In genomic region chr4:86712751-86713195, GRCm38 (mm10) we compare ENCODE assay signal across 8 mouse cellular contexts. TPM values are rescaled to one million over a fixed set of nuclear protein-coding genes. Genes with fewer than 3 reads are reported as not detected.
DNase-seq lines count a peak whose midpoint lies in the region; ATAC-seq lines count a peak whose summit lies in the region.

No protein-coding gene starts in this region.

- no peak overlapping the region for H3K4me3 ChIP-seq in intestine, embryonic 16.5 days (ENCODE audit: low read length)
- no peak overlapping the region for H3K4me3 ChIP-seq in forebrain, embryonic 13.5 days
- no peak overlapping the region for H3K4me3 ChIP-seq in forebrain, embryonic 11.5 days (ENCODE audit: low read depth, low read length)

- 65% methylated on average over 12 of the region's 12 CpGs for WGBS in intestine, embryonic 16.5 days
- WGBS in forebrain, embryonic 13.5 days: 85% methylated on average over 12 of the region's 12 CpGs
- 85% methylated on average over 12 of the region's 12 CpGs for WGBS in forebrain, embryonic 11.5 days

- DNase-seq in urinary bladder, adult 18-20 months (ENCODE audit: low spot score in 2 of 2): peak; percentile 57 to 60
- no peak for DNase-seq in urinary bladder, postnatal 4 days (ENCODE audit: low spot score in 2 of 2)
- DNase-seq in fibroblast of lung, adult 2 months (ENCODE audit: low read depth): peak; percentile 84
- no peak for DNase-seq in kidney, adult 9 months
- no peak for DNase-seq in forebrain, embryonic 11.5 days (ENCODE audit: low spot score)

- H3K36me3 ChIP-seq in intestine, embryonic 16.5 days (ENCODE audit: control insufficient read depth, insufficient read depth, low read length): no peaks in the 10 kb centered on the region
- no peaks in the 10 kb centered on the region for H3K36me3 ChIP-seq in forebrain, embryonic 13.5 days (ENCODE audit: poor library complexity, severe bottlenecking)
- no peaks in the 10 kb centered on the region for H3K36me3 ChIP-seq in forebrain, embryonic 11.5 days (ENCODE audit: control insufficient read depth, insufficient read depth, low read length)

- peak; percentile 77; the same call in 1 of the 2 replicates for ATAC-seq in intestine, embryonic 16.5 days
- ATAC-seq in megakaryocyte progenitor cell, adult 5-6 weeks (replicated peaks; ENCODE audit: poor library complexity): peak; percentile 58
- ATAC-seq in forebrain, embryonic 13.5 days: no peak
- ATAC-seq in forebrain, embryonic 11.5 days (replicated peaks; ENCODE audit: low FRiP score): no peak

- peaks cover 12% of the 10 kb centered on the region; the same call in 1 of the 2 replicates for H3K4me1 ChIP-seq in intestine, embryonic 16.5 days (ENCODE audit: control insufficient read depth, insufficient read depth, low read length)
- H3K4me1 ChIP-seq in forebrain, embryonic 13.5 days: no peaks in the 10 kb centered on the region
- H3K4me1 ChIP-seq in forebrain, embryonic 11.5 days (replicated peaks; ENCODE audit: control insufficient read depth, insufficient read depth, low read length): no peaks in the 10 kb centered on the region

- H3K27ac ChIP-seq in intestine, embryonic 16.5 days (ENCODE audit: low read length): peak overlapping the region; percentile 28; the same call in 1 of the 2 replicates
- H3K27ac ChIP-seq in forebrain, embryonic 13.5 days: no peak overlapping the region
- no peak overlapping the region for H3K27ac ChIP-seq in forebrain, embryonic 11.5 days (ENCODE audit: low read depth, low read length)

- H3K4me2 ChIP-seq in intestine, embryonic 16.5 days (ENCODE audit: low read depth, low read length): no peak overlapping the region
- no peak overlapping the region for H3K4me2 ChIP-seq in forebrain, embryonic 13.5 days
- no peak overlapping the region for H3K4me2 ChIP-seq in forebrain, embryonic 11.5 days (ENCODE audit: low read depth, low read length, severe bottlenecking)

- no peaks in the 10 kb centered on the region for H3K9me3 ChIP-seq in intestine, embryonic 16.5 days (ENCODE audit: control insufficient read depth, low read length)
- H3K9me3 ChIP-seq in forebrain, embryonic 13.5 days (replicated peaks): no peaks in the 10 kb centered on the region
- H3K9me3 ChIP-seq in forebrain, embryonic 11.5 days (ENCODE audit: control insufficient read depth, low read length): no peaks in the 10 kb centered on the region

- H3K27me3 ChIP-seq in intestine, embryonic 16.5 days (replicated peaks; ENCODE audit: control insufficient read depth, insufficient read depth, low read length): no peaks in the 10 kb centered on the region
- H3K27me3 ChIP-seq in forebrain, embryonic 13.5 days: no peaks in the 10 kb centered on the region
- no peaks in the 10 kb centered on the region for H3K27me3 ChIP-seq in forebrain, embryonic 11.5 days (ENCODE audit: control insufficient read depth, insufficient read depth, low read length)

- H3K9ac ChIP-seq in intestine, embryonic 16.5 days (ENCODE audit: low read depth, low read length): no peak overlapping the region
- H3K9ac ChIP-seq in forebrain, embryonic 13.5 days: no peak overlapping the region
- no peak overlapping the region for H3K9ac ChIP-seq in forebrain, embryonic 11.5 days (ENCODE audit: low read length)

RNA-seq across cellular contexts. Expression of gene Dennd4c, which starts 35.6 kb away (rescaled TPM):
- polyA plus RNA-seq in intestine, embryonic 16.5 days (2015; fragmentation: Nextera tagmentation; extraction: Ambion mirVana): 2.9 and 3.5 TPM in 2 replicates
- 34.7 and 39.4 TPM in 2 replicates for total RNA-seq in megakaryocyte progenitor cell, adult 5-6 weeks (2015)
- total RNA-seq in megakaryocyte progenitor cell, adult 5-6 weeks (2017): 18.9 and 28.7 TPM in 2 replicates
- 4.1 and 5.4 TPM in 2 replicates for polyA plus RNA-seq in forebrain, embryonic 13.5 days (2015; fragmentation: Nextera tagmentation; extraction: Ambion mirVana)
- polyA plus RNA-seq in forebrain, embryonic 11.5 days (2014; fragmentation: Nextera tagmentation; extraction: Ambion mirVana): 5.8 and 8.2 TPM in 2 replicates

RNA-seq across cellular contexts. Expression of gene Plin2, which starts 42.9 kb away (rescaled TPM):
- 248 and 316 TPM in 2 replicates for polyA plus RNA-seq in intestine, embryonic 16.5 days (2015; fragmentation: Nextera tagmentation; extraction: Ambion mirVana)
- 40.5 and 58.5 TPM in 2 replicates for total RNA-seq in megakaryocyte progenitor cell, adult 5-6 weeks (2015)
- 75.9 and 78.3 TPM in 2 replicates for total RNA-seq in megakaryocyte progenitor cell, adult 5-6 weeks (2017)
- 39.5 and 44.4 TPM in 2 replicates for polyA plus RNA-seq in forebrain, embryonic 13.5 days (2015; fragmentation: Nextera tagmentation; extraction: Ambion mirVana)
- 60.5 and 66.9 TPM in 2 replicates for polyA plus RNA-seq in forebrain, embryonic 11.5 days (2014; fragmentation: Nextera tagmentation; extraction: Ambion mirVana)

Comparison
In these comparisons a context has a peak if more than half of its experiments do, and no peak if none do; other contexts are left out.
1. DNase-seq: peak in urinary bladder, adult 18-20 months (2 of 2) and fibroblast of lung, adult 2 months (single experiment); none in urinary bladder, postnatal 4 days (0 of 2), kidney, adult 9 months (single experiment) and forebrain, embryonic 11.5 days (single experiment).
2. ATAC-seq: peak in intestine, embryonic 16.5 days (single experiment) and megakaryocyte progenitor cell, adult 5-6 weeks (single experiment); none in forebrain, embryonic 13.5 days (single experiment) and forebrain, embryonic 11.5 days (single experiment).